Mouse (Mus musculus) embryonic facial prominence, embryonic 13.5 days (tissue): ENCODE measurements at regions not wholly inside any gene's neighbourhood (a gene's known extent, or its start where the extent isn't known, plus 50 kb on each side); places are given as distances from the start of the nearest gene placed in this dataset.

Source experiments
- ATAC-seq: fragments of 200-750 bp; cut with Nextera tagmentation; 2 replicates; pipeline ENCODE4 v1.8.0; 2017; ENCODE audit warnings: low read depth; ENCODE audit not compliant: insufficient number of reproducible peaks, insufficient read depth, low FRiP score, low TSS enrichment
- H3K27ac ChIP-seq: fragments of 300-500 bp; sonication (generic); 2 replicates; pipeline ENCODE4 v1.5.1; 2015; ENCODE audit warnings: moderate library complexity, mild to moderate bottlenecking, inconsistent platforms
- H3K27me3 ChIP-seq: fragments of 300-500 bp; sonication (generic); 2 replicates; pipeline ENCODE4 v1.6.1; 2015; ENCODE audit warnings: mild to moderate bottlenecking, inconsistent platforms
- H3K36me3 ChIP-seq: fragments of 300-500 bp; sonication (generic); 2 replicates; pipeline ENCODE4 v1.6.1; 2015; ENCODE audit warnings: mild to moderate bottlenecking, inconsistent platforms
- H3K4me1 ChIP-seq: fragments of 300-500 bp; sonication (generic); 2 replicates; pipeline ENCODE4 v1.6.1; 2015; ENCODE audit warnings: inconsistent platforms
- H3K4me2 ChIP-seq: fragments of 300-500 bp; sonication (generic); 2 replicates; pipeline ENCODE4 v1.6.1; 2015; ENCODE audit warnings: moderate library complexity, mild to moderate bottlenecking, inconsistent platforms
- H3K4me3 ChIP-seq: fragments of 300-500 bp; sonication (generic); 2 replicates; pipeline ENCODE4 v1.5.1; 2015; ENCODE audit warnings: mild to moderate bottlenecking, inconsistent platforms
- H3K9ac ChIP-seq: fragments of 300-500 bp; sonication (generic); 2 replicates; pipeline ENCODE4 v1.6.1; 2015; ENCODE audit warnings: mild to moderate bottlenecking, inconsistent platforms
- H3K9me3 ChIP-seq: fragments of 300-500 bp; sonication (generic); 2 replicates; pipeline ENCODE4 v1.6.1; 2016; ENCODE audit warnings: inconsistent platforms
- WGBS: fragments of 180-500 bp; shearing (Covaris S2); methylation state at CpG from one replicate; pipeline ENCODE4 v1.1.7; 2015; ENCODE audit warnings: mixed read lengths; 5-methylcytosine and 5-hydroxymethylcytosine counted together

GRCm38 (mm10) chr19:23044510-23045464, 96.2 kb upstream of the Klf9 start:
- Histone ChIP-seq H3K4me3 (no peak overlapping the region), H3K27ac (no peak overlapping the region), H3K9me3 (no peaks in the 10 kb centered on the region), H3K9ac (no peak overlapping the region), H3K4me2 (peak overlapping the region; percentile 34), H3K27me3 (no peaks in the 10 kb centered on the region), H3K36me3 (no peaks in the 10 kb centered on the region), H3K4me1 (0 out of 2 replicates have a peak, but pooled peaks cover 2% of the 10 kb centered on the region)
- WGBS = 33% methylated on average over 16 of the region's 16 CpGs
- ATAC-seq = no peak

GRCm38 (mm10) chr19:23051456-23051855, 89.6 kb upstream of the Klf9 start:
- no peaks in the 10 kb centered on the region for H3K9me3 ChIP-seq
- no peak overlapping the region for H3K4me2 ChIP-seq
- no peaks in the 10 kb centered on the region for H3K27me3 ChIP-seq
- H3K9ac ChIP-seq = no peak overlapping the region
- WGBS = 94% methylated on average over 4 of the region's 4 CpGs
- 0 out of 2 replicates have a peak, but pooled peaks cover 2% of the 10 kb centered on the region for H3K4me1 ChIP-seq
- H3K36me3 ChIP-seq = no peaks in the 10 kb centered on the region
- H3K4me3 ChIP-seq = no peak overlapping the region
- ATAC-seq = no peak
- H3K27ac ChIP-seq = no peak overlapping the region

- H3K27me3 ChIP-seq = no peaks in the 10 kb centered on the region
- no peak for ATAC-seq
- no peaks in the 10 kb centered on the region for H3K36me3 ChIP-seq
- H3K4me2 ChIP-seq = no peak overlapping the region
- H3K4me3 ChIP-seq = no peak overlapping the region
- no peak overlapping the region for H3K27ac ChIP-seq
- peaks cover 11% of the 10 kb centered on the region for H3K4me1 ChIP-seq
- no peak overlapping the region for H3K9ac ChIP-seq
- WGBS = 80% methylated on average over 4 of the region's 4 CpGs
- no peaks in the 10 kb centered on the region for H3K9me3 ChIP-seq
These were observed 86.6 kb upstream of the Klf9 start for GRCm38 (mm10) chr19:23054440-23054839.

- Histone ChIP-seq H3K9me3 (no peaks in the 10 kb centered on the region), H3K27ac (peak overlapping the region; percentile 72; the same call in 1 of the 2 replicates), H3K9ac (no peak overlapping the region), H3K4me1 (peaks cover 11% of the 10 kb centered on the region), H3K27me3 (no peaks in the 10 kb centered on the region), H3K4me3 (0 out of 2 replicates have a peak overlapping the region, but pooled peaks have one; percentile 38), H3K4me2 (peak overlapping the region; percentile 63), H3K36me3 (no peaks in the 10 kb centered on the region)
- ATAC-seq = no peak
- 59% methylated on average over 5 of the region's 5 CpGs for WGBS
These were observed 84.9 kb upstream of the Klf9 start for GRCm38 (mm10) chr19:23055916-23056805.

- H3K9me3 ChIP-seq = no peaks in the 10 kb centered on the region
- WGBS = 1% methylated on average over 32 of the region's 32 CpGs
- no peaks in the 10 kb centered on the region for H3K36me3 ChIP-seq
- peak; percentile 85 for ATAC-seq
- peak overlapping the region; percentile 72 for H3K27ac ChIP-seq
- peak overlapping the region; percentile 63 for H3K4me2 ChIP-seq
- H3K27me3 ChIP-seq = no peaks in the 10 kb centered on the region
- H3K4me3 ChIP-seq = peak overlapping the region; percentile 38
- H3K9ac ChIP-seq = peak overlapping the region; percentile 57
- peaks cover 11% of the 10 kb centered on the region for H3K4me1 ChIP-seq
These were observed 83.9 kb upstream of the Klf9 start for GRCm38 (mm10) chr19:23056851-23057707.

- WGBS = 21% methylated on average over 11 of the region's 11 CpGs
- peak overlapping the region; percentile 57 for H3K9ac ChIP-seq
- no peaks in the 10 kb centered on the region for H3K9me3 ChIP-seq
- peak overlapping the region; percentile 63 for H3K4me2 ChIP-seq
- H3K4me1 ChIP-seq = peaks cover 11% of the 10 kb centered on the region
- H3K4me3 ChIP-seq = peak overlapping the region; percentile 38
- no peaks in the 10 kb centered on the region for H3K27me3 ChIP-seq
- ATAC-seq = no peak
- no peaks in the 10 kb centered on the region for H3K36me3 ChIP-seq
- peak overlapping the region; percentile 72 for H3K27ac ChIP-seq
These were observed 83.1 kb upstream of the Klf9 start for GRCm38 (mm10) chr19:23057739-23058501.

GRCm38 (mm10) chr19:23058502-23058900, 82.5 kb upstream of the Klf9 start:
- Histone ChIP-seq H3K36me3 (no peaks in the 10 kb centered on the region), H3K9me3 (no peaks in the 10 kb centered on the region), H3K4me3 (no peak overlapping the region), H3K27me3 (no peaks in the 10 kb centered on the region), H3K4me2 (no peak overlapping the region), H3K9ac (no peak overlapping the region), H3K27ac (no peak overlapping the region), H3K4me1 (peaks cover 11% of the 10 kb centered on the region)
- ATAC-seq = no peak
- WGBS = 42% methylated on average over 4 of the region's 4 CpGs

- Histone ChIP-seq H3K4me2 (no peak overlapping the region), H3K4me3 (no peak overlapping the region), H3K9me3 (no peaks in the 10 kb centered on the region), H3K9ac (no peak overlapping the region), H3K27me3 (no peaks in the 10 kb centered on the region), H3K27ac (no peak overlapping the region), H3K4me1 (peaks cover 11% of the 10 kb centered on the region), H3K36me3 (no peaks in the 10 kb centered on the region)
- WGBS = 84% methylated on average over 9 of the region's 9 CpGs
- no peak for ATAC-seq
These were observed 79.9 kb upstream of the Klf9 start for GRCm38 (mm10) chr19:23061081-23061640.

- H3K9ac ChIP-seq = no peak overlapping the region
- H3K4me3 ChIP-seq = no peak overlapping the region
- H3K4me2 ChIP-seq = no peak overlapping the region
- 88% methylated on average over 2 of the region's 2 CpGs for WGBS
- H3K27me3 ChIP-seq = no peaks in the 10 kb centered on the region
- H3K9me3 ChIP-seq = no peaks in the 10 kb centered on the region
- peaks cover 8% of the 10 kb centered on the region for H3K4me1 ChIP-seq
- ATAC-seq = no peak
- H3K27ac ChIP-seq = no peak overlapping the region
- H3K36me3 ChIP-seq = no peaks in the 10 kb centered on the region
These were observed 79.1 kb upstream of the Klf9 start for GRCm38 (mm10) chr19:23061906-23062305.

- no peak overlapping the region for H3K4me3 ChIP-seq
- 81% methylated on average over 5 of the region's 5 CpGs for WGBS
- H3K36me3 ChIP-seq = no peaks in the 10 kb centered on the region
- no peak overlapping the region for H3K9ac ChIP-seq
- H3K27me3 ChIP-seq = no peaks in the 10 kb centered on the region
- H3K4me1 ChIP-seq = peaks cover 2% of the 10 kb centered on the region
- H3K4me2 ChIP-seq = no peak overlapping the region
- no peak for ATAC-seq
- no peaks in the 10 kb centered on the region for H3K9me3 ChIP-seq
- no peak overlapping the region for H3K27ac ChIP-seq
These were observed 78.2 kb upstream of the Klf9 start for GRCm38 (mm10) chr19:23062851-23063250.
